Mouse (Mus musculus): ENCODE measurements around the gene Dhx35. TPM values are rescaled to one million over a fixed set of nuclear protein-coding genes. Genes with fewer than 3 reads are reported as not detected.

The Dhx35 gene
- polyA plus RNA-seq, 1 experiment from 2014 or later = 2.9 TPM

DNA sequence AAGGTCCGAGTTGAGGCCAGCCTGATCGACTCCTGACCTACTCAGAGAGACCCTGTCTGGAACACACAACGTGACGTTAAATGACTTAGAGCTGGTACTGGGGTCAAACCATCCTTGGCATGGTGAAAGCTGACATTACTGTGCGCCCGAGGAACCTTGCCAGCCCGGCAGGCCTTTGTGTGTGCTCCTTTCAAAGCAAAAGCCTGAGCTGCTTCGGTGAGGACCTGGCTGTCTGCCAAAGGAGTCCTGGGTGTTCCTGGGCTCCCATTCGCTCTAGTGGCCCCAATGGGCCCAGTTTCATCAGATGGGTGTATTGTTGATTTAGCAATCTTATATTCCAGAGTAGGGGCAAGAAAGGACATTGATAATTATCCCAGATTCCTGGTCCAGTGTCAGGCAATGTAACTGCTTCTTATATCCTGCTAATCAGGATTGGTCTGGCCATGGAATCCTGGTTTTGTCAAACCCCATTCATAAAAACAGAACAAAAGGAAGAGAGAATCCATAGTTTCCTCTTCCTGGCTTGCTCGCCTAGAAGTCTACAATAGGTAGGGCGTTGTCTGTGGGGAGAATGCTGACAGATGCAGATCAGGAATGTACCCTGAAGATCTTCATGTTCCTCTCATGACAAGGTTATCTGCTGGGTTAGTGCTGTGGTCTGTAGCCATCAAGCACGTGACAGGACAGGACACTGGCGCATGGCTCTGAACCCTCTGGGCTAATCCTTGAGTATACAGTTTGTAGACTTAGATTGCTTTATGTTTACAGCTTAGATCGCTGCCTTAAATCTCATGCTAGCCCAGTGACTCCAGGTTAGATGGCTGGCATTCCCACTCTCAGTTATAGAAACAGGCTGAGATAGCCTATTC lies 7.4 kb upstream of the Dhx35 start:
- 0 out of 2 replicates have a peak, but pooled peaks have one; percentile 17 for ATAC-seq (ENCODE audit: low read depth)
- Histone ChIP-seq H3K4me3 (ENCODE audit: low read depth, low read length) (no peak overlapping the region), H3K27me3 (ENCODE audit: control insufficient read depth, insufficient read depth, low read depth, low read length) (no peaks in the 10 kb centered on the region), H3K27ac (ENCODE audit: low read length) (no peak overlapping the region), H3K9me3 (replicated peaks; ENCODE audit: control insufficient read depth, low read length) (no peaks in the 10 kb centered on the region), H3K4me2 (ENCODE audit: low read depth, low read length) (no peak overlapping the region), H3K9ac (ENCODE audit: low read depth, low read length) (no peak overlapping the region), H3K4me1 (ENCODE audit: control insufficient read depth, low read depth, low read length) (no peaks in the 10 kb centered on the region), H3K36me3 (ENCODE audit: control insufficient read depth, insufficient read depth) (peaks cover 36% of the 10 kb centered on the region)
- WGBS (ENCODE audit: insufficient replicate concordance) = 79% methylated on average over 14 of the region's 14 CpGs

DNA sequence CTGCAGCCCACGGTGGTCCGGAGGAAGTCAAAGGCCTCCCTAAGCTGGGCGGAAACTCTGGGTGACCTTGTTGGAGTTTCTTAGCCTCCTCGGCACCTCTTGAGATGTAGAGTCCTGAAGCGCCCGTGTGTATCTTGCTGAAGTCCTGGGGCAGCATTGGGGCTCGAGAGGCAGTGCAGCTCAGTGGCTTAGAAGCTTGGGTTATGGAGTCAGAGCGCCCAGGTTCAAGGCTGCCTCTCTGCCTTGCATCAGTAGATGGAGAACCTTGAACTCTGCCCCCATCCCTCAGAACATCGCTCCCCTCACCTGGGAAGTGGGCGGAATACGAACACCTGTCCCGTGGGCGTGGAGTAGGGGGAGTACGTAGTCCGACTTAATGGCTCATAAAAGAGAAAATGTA lies 436 bp downstream of the Dhx35 start:
- 11% methylated on average over 15 of the region's 15 CpGs for WGBS (ENCODE audit: insufficient replicate concordance)
- ATAC-seq (ENCODE audit: low read depth) = no peak

DNA sequence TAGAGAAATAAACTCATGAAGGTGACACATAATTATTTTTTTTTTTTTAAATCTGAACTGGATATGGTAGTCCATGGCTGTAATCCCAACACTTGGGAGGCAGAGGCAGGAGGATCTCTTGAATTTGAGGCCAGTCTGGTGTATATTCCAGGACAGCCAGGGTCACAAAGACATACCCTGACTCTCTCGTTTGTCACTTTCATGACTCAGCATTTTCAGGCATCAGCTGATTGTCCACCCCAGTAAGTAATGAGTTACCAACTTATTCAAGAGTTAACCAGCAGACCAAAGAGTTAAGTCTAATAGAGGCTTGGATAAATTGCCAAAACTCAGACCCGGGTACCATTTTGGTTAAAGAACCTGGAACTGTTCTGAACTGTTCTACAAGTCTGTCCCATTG lies 1.3 kb downstream of the Dhx35 start:
- no peak for ATAC-seq (ENCODE audit: low read depth)
- Histone ChIP-seq H3K4me1 (ENCODE audit: control insufficient read depth, low read depth, low read length) (peaks cover 10% of the 10 kb centered on the region), H3K9me3 (replicated peaks; ENCODE audit: control insufficient read depth, low read length) (peaks cover 2% of the 10 kb centered on the region; the same call in 1 of the 2 replicates), H3K36me3 (ENCODE audit: control insufficient read depth, insufficient read depth) (no peaks in the 10 kb centered on the region), H3K27ac (ENCODE audit: low read length) (no peak overlapping the region), H3K27me3 (ENCODE audit: control insufficient read depth, insufficient read depth, low read depth, low read length) (no peaks in the 10 kb centered on the region), H3K4me3 (ENCODE audit: low read depth, low read length) (no peak overlapping the region), H3K9ac (ENCODE audit: low read depth, low read length) (no peak overlapping the region), H3K4me2 (ENCODE audit: low read depth, low read length) (no peak overlapping the region)
- 55% methylated on average over 2 of the region's 2 CpGs for WGBS (ENCODE audit: insufficient replicate concordance)

More for the DNA sequence above, 436 bp downstream of the Dhx35 start:
- peak overlapping the region; percentile 82 for H3K4me3 ChIP-seq (ENCODE audit: low read depth, low read length)
- H3K4me2 ChIP-seq (ENCODE audit: low read depth, low read length) = peak overlapping the region; percentile 72
- H3K36me3 ChIP-seq (ENCODE audit: control insufficient read depth, insufficient read depth) = no peaks in the 10 kb centered on the region
- peaks cover 2% of the 10 kb centered on the region; the same call in 1 of the 2 replicates for H3K9me3 ChIP-seq (replicated peaks; ENCODE audit: control insufficient read depth, low read length)
- no peaks in the 10 kb centered on the region for H3K27me3 ChIP-seq (ENCODE audit: control insufficient read depth, insufficient read depth, low read depth, low read length)
- H3K9ac ChIP-seq (ENCODE audit: low read depth, low read length) = peak overlapping the region; percentile 74
- peak overlapping the region; percentile 78; the same call in 1 of the 2 replicates for H3K27ac ChIP-seq (ENCODE audit: low read length)
- H3K4me1 ChIP-seq (ENCODE audit: control insufficient read depth, low read depth, low read length) = peaks cover 10% of the 10 kb centered on the region

DNA sequence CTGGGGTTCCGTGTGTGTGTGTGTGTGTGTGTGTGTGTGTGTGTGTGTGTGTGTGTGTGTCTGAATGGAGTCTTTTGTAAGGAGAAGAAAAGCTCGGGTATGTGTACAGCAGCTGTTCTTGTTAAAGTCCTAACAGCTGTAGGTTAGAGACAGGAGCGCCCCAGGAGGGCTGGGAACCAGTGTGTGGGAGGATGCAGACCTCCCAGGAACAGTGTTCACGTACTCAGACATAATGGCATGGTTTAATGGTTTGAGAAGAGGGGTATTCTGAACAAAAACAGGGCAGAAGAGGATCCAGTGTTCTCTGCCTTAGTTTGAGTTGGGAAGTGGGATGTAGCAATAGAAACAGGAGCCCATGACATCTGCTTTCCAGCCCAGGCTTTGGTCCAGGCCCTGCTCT lies 4.7 kb downstream of the Dhx35 start:
- ATAC-seq (ENCODE audit: low read depth) = no peak
- Histone ChIP-seq H3K4me2 (ENCODE audit: low read depth, low read length) (no peak overlapping the region), H3K27ac (ENCODE audit: low read length) (no peak overlapping the region), H3K27me3 (ENCODE audit: control insufficient read depth, insufficient read depth, low read depth, low read length) (no peaks in the 10 kb centered on the region), H3K4me1 (ENCODE audit: control insufficient read depth, low read depth, low read length) (peaks cover 4% of the 10 kb centered on the region), H3K4me3 (ENCODE audit: low read depth, low read length) (no peak overlapping the region), H3K9ac (ENCODE audit: low read depth, low read length) (no peak overlapping the region), H3K9me3 (replicated peaks; ENCODE audit: control insufficient read depth, low read length) (peaks cover 2% of the 10 kb centered on the region; the same call in 1 of the 2 replicates), H3K36me3 (ENCODE audit: control insufficient read depth, insufficient read depth) (no peaks in the 10 kb centered on the region)
- 68% methylated on average over 4 of the region's 4 CpGs for WGBS (ENCODE audit: insufficient replicate concordance)

DNA sequence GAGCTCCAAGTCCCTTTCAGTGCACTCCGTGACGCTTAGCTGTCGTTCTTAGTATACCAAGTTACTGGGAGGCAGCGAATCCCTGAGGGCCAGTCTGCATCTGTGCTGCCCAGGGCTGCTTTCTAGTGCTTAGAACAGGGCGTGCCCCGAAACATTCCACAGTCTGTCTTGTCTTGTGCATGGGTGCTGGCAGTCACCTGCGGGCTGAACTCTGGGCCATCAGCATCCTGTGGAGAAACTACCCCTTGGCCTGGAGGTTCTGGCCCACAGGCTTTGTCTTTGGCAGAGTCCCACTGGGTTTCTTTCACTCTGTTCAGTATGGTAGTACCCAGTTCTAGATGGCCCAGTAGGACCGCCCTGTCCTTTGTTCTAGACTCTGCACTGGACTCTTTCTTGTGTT lies 6.2 kb downstream of the Dhx35 start:
- no peak overlapping the region for H3K9ac ChIP-seq (ENCODE audit: low read depth, low read length)
- H3K27ac ChIP-seq (ENCODE audit: low read length) = no peak overlapping the region
- no peak for ATAC-seq (ENCODE audit: low read depth)

DNA sequence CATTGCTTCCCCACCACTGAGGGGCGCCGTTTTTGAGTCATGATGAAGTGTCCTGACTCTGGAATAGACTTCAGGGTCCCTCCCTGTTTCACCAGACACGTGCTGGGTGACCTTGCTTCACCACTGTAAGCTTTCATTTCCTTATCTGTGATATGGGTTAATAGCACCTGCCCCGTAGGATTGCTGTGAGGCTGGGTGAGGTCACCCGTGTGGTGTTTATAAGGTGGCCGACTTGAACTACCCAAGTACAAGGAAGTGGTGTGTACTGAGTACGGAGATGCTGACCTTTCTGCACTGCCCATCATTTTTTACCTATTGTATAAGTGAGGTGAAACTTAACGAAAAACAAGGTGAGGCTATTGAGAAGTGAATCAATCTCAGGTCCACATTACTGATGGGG lies 9.0 kb downstream of the Dhx35 start:
- no peak overlapping the region for H3K4me3 ChIP-seq (ENCODE audit: low read depth, low read length)
- H3K9me3 ChIP-seq (replicated peaks; ENCODE audit: control insufficient read depth, low read length) = peaks cover 2% of the 10 kb centered on the region; the same call in 1 of the 2 replicates
- no peaks in the 10 kb centered on the region for H3K27me3 ChIP-seq (ENCODE audit: control insufficient read depth, insufficient read depth, low read depth, low read length)
- no peak overlapping the region for H3K27ac ChIP-seq (ENCODE audit: low read length)
- no peak for ATAC-seq (ENCODE audit: low read depth)
- H3K9ac ChIP-seq (ENCODE audit: low read depth, low read length) = no peak overlapping the region
- 73% methylated on average over 8 of the region's 8 CpGs for WGBS (ENCODE audit: insufficient replicate concordance)
- no peak overlapping the region for H3K4me2 ChIP-seq (ENCODE audit: low read depth, low read length)
- no peaks in the 10 kb centered on the region for H3K36me3 ChIP-seq (ENCODE audit: control insufficient read depth, insufficient read depth)
- H3K4me1 ChIP-seq (ENCODE audit: control insufficient read depth, low read depth, low read length) = no peaks in the 10 kb centered on the region

More for the DNA sequence above, 6.2 kb downstream of the Dhx35 start:
- 88% methylated on average over 8 of the region's 8 CpGs for WGBS (ENCODE audit: insufficient replicate concordance)
- Histone ChIP-seq H3K9me3 (replicated peaks; ENCODE audit: control insufficient read depth, low read length) (peaks cover 2% of the 10 kb centered on the region; the same call in 1 of the 2 replicates), H3K27me3 (ENCODE audit: control insufficient read depth, insufficient read depth, low read depth, low read length) (no peaks in the 10 kb centered on the region), H3K4me1 (ENCODE audit: control insufficient read depth, low read depth, low read length) (no peaks in the 10 kb centered on the region), H3K4me3 (ENCODE audit: low read depth, low read length) (no peak overlapping the region), H3K36me3 (ENCODE audit: control insufficient read depth, insufficient read depth) (no peaks in the 10 kb centered on the region), H3K4me2 (ENCODE audit: low read depth, low read length) (no peak overlapping the region)

DNA sequence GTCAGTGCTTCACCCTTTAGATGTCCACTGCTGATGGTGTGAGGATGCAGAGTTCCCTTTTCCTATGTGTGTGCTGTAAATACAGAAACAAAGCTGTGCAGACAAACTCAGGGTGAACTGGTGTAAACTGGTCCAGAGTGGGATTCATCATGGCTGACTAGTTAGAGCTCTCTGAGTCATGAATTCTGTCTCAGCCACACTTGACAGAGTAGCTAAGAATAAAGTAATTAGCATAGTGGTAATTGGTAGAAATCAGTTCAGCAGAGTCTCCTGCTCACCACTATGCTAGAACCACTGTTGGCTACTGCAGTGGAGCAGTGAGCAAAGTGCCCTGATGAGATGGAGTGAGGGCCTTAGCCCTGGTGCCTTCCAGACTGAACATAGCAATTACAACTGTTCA lies 21.1 kb downstream of the Dhx35 start:
- no peak overlapping the region for H3K4me3 ChIP-seq (ENCODE audit: low read depth, low read length)
- H3K4me1 ChIP-seq (ENCODE audit: control insufficient read depth, low read depth, low read length) = no peaks in the 10 kb centered on the region
- H3K4me2 ChIP-seq (ENCODE audit: low read depth, low read length) = no peak overlapping the region
- ATAC-seq (ENCODE audit: low read depth) = no peak
- no peak overlapping the region for H3K27ac ChIP-seq (ENCODE audit: low read length)
- H3K36me3 ChIP-seq (ENCODE audit: control insufficient read depth, insufficient read depth) = peaks cover 4% of the 10 kb centered on the region; the same call in 1 of the 2 replicates
- H3K9me3 ChIP-seq (replicated peaks; ENCODE audit: control insufficient read depth, low read length) = no peaks in the 10 kb centered on the region
- H3K9ac ChIP-seq (ENCODE audit: low read depth, low read length) = no peak overlapping the region
- no peaks in the 10 kb centered on the region for H3K27me3 ChIP-seq (ENCODE audit: control insufficient read depth, insufficient read depth, low read depth, low read length)

DNA sequence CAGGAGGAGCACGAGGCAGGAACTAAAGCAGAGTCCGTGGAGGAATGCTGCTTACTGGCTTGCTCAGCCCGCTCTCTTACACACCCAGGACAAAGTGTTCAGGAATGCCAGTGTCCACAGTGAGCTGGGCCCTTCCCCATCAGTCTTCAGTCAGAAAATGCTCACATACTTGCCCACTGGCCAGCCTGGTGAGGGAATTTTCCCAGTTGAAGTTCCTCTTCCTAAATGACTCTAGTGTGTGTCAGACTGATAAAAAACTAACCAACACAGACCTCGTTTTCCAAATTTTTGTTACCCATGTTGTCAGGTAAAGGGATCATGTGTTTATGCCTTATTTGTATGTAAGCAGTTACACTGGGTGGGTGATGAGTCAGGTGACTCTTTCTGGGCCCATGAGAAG lies 21.6 kb downstream of the Dhx35 start:
- ATAC-seq (ENCODE audit: low read depth) = no peak
- WGBS (ENCODE audit: insufficient replicate concordance) = 75% methylated on average over 4 of the region's 4 CpGs
- H3K9ac ChIP-seq (ENCODE audit: low read depth, low read length) = no peak overlapping the region
- peaks cover 4% of the 10 kb centered on the region; the same call in 1 of the 2 replicates for H3K36me3 ChIP-seq (ENCODE audit: control insufficient read depth, insufficient read depth)
- H3K4me1 ChIP-seq (ENCODE audit: control insufficient read depth, low read depth, low read length) = no peaks in the 10 kb centered on the region
- H3K4me3 ChIP-seq (ENCODE audit: low read depth, low read length) = no peak overlapping the region
- H3K4me2 ChIP-seq (ENCODE audit: low read depth, low read length) = no peak overlapping the region
- H3K27ac ChIP-seq (ENCODE audit: low read length) = no peak overlapping the region
- H3K9me3 ChIP-seq (replicated peaks; ENCODE audit: control insufficient read depth, low read length) = no peaks in the 10 kb centered on the region
- H3K27me3 ChIP-seq (ENCODE audit: control insufficient read depth, insufficient read depth, low read depth, low read length) = no peaks in the 10 kb centered on the region

DNA sequence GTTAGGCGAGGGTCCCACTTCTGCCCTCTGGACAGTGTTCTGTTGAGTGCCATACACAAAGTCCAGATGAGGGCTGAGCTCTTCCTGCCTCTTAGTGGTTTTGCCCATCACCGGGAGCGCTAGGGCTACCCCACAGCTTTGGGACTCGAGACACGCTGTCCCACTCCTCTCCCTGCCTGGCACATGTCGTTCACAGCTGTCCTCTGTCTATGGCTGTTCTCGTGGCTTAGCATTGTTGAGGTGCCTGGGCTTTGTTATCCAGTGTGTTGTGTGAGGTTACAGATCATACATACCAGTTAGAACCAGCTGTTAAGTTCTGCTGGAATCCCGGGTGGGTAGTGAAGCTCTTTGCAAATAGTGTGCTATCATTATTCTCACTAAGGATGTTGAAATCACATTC lies 23.1 kb downstream of the Dhx35 start:
- Histone ChIP-seq H3K4me3 (ENCODE audit: low read depth, low read length) (no peak overlapping the region), H3K4me1 (ENCODE audit: control insufficient read depth, low read depth, low read length) (no peaks in the 10 kb centered on the region), H3K4me2 (ENCODE audit: low read depth, low read length) (no peak overlapping the region), H3K9ac (ENCODE audit: low read depth, low read length) (no peak overlapping the region), H3K27ac (ENCODE audit: low read length) (no peak overlapping the region), H3K27me3 (ENCODE audit: control insufficient read depth, insufficient read depth, low read depth, low read length) (no peaks in the 10 kb centered on the region), H3K9me3 (replicated peaks; ENCODE audit: control insufficient read depth, low read length) (no peaks in the 10 kb centered on the region), H3K36me3 (ENCODE audit: control insufficient read depth, insufficient read depth) (peaks cover 4% of the 10 kb centered on the region; the same call in 1 of the 2 replicates)
- ATAC-seq (ENCODE audit: low read depth) = no peak
- 85% methylated on average over 8 of the region's 8 CpGs for WGBS (ENCODE audit: insufficient replicate concordance)

Measured in liver, embryonic 16.5 days (tissue).